Mouse (Mus musculus): ENCODE results near the gene 4931406C07Rik. TPM values are rescaled to one million over a fixed set of nuclear protein-coding genes. Genes with fewer than 3 reads are reported as not detected.
A peak's percentile ranks its signal among the peaks of the same experiment; 100 is the strongest.

4931406C07Rik gene
- total RNA-seq, 2 experiments from 2014 or later = 16.2 to 18.5 TPM

DNA sequence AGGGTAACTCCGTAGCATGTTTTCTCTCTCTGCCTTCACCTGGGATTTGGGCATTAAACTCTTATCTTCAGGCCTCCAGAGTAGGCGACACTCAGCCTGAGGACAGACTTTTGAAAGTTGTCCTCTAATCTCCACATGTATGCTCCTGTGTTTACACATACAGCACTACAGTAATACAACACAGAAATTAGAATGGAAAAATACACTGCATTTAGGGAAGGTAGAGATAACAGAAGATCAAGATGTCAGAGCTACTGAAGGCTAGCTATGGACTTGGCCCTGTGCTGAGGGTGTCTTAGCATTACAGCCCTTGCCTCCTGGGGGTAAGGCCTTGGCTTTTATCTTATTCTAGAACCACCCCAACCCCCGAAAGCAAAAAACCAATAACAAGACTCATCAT lies 17.8 kb downstream of the 4931406C07Rik start:
- no peak for DNase-seq

DNA sequence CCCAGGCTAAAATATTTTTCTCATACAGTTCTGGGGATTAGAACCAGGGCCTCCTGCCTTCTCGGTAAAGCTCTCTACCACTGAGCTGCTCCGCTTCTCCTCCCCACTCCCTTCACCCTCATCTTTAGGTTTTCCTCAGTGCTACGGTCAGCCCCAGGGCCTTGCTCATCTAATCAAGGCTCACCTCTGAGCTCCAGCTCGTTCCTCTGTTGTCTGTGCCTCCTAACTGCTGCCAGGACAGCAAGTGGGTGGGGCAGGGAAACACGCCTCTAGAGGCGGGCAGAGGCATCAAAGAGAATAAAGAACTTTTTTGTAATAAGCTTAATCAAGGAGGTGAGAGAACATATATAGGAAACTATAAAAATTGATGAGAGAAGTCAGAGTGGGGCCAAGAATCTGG lies 18.4 kb downstream of the 4931406C07Rik start:
- DNase-seq = no peak

DNA sequence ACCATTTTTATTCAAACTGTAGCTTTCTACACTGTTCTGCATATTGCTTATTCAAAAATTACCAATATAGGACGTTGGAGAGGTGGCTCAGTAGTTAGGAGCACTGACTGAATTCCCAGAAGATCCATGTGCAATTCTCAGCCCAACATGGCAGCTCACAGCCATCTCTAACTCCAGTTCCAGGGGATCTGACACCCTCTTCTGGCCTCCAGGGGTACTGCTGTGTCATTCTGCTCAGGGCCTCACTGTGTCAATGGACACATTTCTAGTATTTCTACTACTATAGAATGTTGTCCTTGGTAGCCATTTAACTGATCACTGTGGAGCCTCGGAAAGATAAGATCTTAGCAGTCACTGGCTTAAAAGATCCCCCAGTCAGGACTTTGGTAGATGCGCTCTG lies 20.8 kb downstream of the 4931406C07Rik start:
- DNase-seq = no peak

DNA sequence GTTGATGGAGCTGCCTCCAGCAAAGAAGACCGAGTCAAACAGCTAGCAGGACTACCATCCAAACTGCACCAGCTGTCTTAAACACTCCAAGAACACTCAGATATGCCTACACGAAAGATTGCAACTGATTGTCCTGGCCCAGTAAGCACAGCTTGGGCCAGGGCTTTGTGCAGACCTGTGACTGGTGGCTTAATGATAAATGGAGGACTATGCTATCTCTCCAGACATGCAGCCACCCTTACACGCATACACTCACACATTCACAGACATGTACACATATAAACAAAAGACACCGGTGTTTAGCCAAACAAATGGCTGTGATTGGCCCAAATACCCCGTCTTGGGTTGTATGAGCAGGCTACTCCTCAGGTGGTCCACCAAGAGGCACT lies 25.8 kb downstream of the 4931406C07Rik start:
- no peak for DNase-seq

DNA sequence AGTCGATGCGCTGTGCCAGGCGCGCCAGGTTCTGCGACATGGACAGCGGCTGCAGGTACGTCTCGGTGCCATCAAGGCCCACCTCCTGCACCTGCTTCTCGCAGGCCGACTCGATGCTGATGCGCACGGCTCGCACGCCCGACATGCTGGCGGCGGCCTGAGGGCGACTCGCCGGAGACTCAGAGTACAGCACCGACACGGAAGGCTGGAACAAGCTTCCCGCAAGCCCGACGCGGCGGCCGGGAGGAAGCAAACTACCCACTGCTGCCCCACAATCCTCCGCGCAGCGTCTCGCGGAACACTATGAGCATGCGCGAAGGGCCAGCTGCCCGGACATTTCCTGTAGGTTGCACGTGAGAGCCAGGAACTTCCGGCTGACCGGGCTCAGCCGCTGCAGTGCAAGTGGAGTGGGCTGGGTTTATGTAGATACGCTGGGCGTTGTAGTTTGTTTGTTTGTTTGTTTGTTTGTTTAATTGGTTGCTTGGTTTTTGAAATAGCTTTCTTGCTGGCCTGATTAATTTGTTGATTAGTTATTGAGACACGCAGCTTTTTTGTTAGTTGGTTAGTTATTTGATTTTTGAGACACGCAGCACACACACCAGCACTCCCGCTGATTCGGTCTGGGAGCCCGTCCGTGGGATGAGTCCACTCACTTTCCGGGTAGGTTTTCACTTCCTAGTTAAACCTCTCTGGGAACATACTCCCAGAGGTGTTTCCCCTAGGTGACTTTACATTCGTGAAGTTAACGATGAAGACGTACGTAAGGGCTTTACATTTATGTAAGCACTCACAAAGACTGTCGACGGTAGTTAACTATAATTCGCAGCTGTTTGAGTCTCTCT lies 26.4 kb downstream of the 4931406C07Rik start, which contains the start of gene Med17:
Gene Med17 (minus strand): TSS at position 283 of the 842 bp plus-strand sequence.
- peak; percentile 93 to 94 for DNase-seq

DNA sequence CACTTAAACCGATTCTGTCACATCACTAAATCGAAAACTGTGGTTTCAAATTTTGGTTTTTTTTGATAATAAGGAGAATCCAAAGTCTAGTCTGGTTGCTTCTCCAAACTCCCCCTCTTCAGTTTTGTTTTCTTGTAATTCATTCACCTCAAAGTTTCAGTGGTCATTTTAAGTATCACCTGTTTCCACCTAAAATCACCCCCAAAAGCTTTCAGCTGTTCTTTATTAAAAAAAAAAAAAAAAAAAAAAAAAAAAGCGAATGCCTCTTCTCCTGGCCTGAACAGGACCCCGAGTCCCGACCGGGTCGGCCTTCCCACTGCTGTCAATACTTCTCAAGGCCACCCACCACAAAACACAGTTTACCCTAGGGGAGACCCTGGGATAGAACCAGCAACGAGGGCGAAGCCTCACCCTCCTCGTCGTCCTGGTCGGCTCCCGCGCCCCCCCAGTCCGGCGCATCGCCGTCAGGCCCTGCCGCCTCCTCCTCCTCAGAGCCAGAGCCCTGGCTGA lies 27.1 kb downstream of the 4931406C07Rik start:
- no peak for DNase-seq

DNA sequence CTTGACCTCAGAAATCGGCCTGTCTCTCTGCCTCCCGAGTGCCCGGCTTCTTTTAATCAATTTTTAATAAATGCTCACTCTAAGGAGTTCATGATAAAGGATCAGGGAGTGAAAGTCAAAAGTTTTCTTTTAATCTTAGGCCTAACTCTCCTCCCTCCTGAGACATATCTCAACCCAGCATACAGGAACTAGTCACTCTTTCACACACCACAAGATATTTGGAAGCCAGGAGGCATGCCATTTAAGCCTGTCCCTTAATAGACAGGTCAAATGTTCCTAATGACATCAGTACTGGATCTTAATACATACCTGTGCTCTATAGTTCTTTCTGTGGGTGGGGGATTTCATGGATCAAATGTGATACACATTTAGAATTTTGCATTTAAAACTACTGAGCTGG lies 27.9 kb downstream of the 4931406C07Rik start:
- no peak for DNase-seq

DNA sequence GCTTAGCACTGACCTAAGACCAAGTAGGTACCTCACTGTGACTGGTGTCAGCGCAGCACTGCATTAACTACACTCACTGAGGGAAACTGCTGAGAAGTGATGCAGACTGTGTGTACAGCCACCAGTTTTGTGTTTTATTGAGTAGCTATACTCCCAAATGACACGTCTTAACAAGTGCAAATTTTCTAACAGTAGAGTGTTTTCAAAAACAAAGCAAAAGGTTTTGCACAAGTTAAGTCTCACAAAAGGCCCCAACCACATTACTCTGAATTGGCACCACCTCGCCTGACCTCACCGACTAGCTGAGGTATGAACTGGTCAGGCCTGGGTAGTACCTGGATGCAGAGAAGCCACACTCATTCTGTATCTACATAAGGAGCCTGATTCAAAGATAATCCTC lies 29.4 kb downstream of the 4931406C07Rik start:
- DNase-seq = no peak

DNA sequence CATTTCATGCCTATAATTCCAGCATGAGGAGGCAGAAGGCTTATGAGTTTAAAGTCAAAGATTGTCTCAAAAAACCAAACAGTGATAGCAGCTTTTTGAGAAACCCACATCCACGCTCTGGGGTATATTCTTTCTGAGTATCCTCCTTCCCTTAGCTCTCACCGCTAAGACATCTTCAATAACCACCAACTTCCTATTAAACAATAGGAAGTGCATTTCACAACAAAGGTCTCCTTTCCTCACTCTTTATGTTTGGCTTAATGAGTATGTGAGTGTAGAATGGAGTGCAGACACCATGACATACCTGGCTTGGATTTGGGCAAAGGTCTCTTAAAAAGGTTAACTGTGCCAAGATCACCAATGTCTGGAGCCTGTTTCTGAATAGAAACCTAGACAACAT lies 32.3 kb downstream of the 4931406C07Rik start:
- DNase-seq = no peak

DNA sequence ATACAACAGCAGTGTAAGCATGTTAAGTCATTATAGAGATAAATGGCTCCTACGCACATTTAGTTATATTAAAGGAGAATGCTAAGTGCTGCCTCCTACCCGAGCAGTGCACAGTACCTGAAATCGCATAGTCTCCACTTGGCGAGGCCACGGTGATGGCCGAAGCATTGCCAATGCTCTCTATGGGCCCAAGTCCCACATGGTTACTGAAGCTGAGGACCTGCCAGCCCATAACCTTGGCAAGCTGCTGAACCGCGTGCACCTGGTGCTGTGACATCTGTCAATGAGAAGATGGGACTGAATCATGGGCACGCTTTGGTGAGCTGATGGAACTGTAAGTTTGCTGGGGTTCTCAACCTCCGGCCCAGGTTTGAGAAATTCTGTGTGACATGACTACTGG lies 42.8 kb downstream of the 4931406C07Rik start:
- no peak for DNase-seq

DNA sequence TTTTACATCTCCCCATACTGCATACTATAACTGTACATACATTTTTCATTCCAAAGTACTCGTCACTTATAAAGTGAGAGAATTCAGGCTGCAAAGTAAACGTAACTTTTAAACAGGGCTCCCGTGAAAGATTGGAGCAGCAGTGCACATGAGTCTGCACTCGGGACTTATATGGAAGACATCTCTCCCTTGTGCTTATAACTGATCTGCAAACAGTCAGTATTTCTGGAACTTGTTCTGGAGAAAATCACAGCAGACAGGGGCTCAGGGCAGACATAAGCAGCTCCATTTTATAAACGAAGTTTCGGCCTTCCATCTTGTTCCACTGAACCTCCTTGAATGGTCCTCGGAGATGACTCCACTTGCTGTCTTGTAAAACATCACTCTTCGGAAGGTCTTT lies 44.3 kb downstream of the 4931406C07Rik start:
- no peak for DNase-seq

DNA sequence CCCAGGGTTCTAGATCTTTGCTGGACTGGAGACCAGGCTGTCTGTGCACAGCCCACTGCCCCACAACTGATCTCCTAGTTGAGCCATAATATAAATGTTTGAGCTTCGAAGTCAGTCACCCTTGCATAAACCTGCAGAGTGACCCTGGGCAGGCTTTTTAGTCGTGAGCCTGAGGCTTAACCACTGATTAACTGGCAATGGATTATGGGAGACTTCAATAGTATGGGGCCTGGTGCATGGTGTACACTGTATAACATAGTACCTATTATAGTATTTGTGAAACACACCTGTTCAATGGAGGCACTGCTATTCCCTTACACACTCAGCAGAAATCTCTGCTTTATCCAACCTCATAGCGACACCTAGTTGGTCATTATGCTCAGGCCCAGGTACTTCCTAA lies 50.0 kb downstream of the 4931406C07Rik start:
- DNase-seq = no peak

DNA sequence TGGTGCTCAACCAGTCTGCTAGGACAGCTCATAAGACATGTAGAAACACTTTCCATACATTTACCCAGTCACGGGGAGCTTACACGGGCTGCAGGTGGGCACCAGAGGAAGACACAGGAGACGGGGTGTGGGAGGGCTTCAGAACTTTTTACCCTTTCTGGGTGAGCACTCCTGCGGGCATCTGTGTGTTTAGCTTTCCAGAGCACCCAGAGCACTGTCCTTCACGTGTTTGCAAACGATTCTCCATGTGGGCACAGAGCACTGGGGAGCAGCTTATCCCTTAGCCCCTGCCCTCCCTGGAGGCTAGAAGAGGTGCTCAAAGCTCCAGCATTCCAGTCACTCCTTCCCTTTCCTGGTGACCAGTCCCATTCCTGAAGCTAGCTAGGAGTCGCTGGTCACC lies 51.7 kb downstream of the 4931406C07Rik start:
- DNase-seq = no peak

DNA sequence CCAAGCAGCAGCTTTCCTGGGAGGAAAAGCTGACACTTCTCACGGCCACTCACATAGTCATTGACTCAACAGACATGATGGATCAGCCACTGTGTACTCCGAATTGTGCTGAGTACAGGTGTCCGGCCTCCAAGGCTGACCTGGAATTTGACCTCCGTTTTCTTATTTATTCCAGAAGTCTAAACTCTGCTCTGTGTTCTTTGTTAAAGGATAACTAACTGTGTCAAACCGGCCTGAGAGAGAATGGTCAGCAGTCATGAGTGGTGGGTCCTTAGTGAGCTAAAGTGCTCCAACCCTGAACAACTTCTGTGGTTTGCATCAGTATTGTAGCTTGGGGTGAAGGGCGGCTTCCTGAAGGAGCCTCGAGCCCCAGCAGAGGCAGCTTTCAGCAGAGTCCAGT lies 54.1 kb downstream of the 4931406C07Rik start:
- DNase-seq = no peak

DNA sequence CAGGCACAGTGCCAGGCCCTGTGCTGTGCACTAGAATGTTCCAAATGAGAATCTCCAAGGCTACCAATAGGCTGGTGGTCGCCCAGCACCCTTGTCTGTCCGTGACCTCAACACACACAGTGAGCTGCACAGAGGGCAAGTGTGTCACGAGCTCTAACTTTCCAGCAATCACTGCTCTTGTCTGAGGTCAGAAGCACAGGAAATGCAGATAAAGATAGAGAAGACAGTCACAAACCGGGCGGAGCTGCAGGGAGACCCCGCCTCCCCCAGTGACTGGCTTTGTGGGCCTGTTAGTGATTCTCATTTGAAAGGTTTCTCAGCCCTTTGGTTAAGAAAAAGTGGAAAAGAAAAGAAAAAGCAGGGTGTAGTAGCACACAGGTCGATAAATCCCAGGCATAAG lies 55.9 kb downstream of the 4931406C07Rik start:
- DNase-seq = no peak

DNA sequence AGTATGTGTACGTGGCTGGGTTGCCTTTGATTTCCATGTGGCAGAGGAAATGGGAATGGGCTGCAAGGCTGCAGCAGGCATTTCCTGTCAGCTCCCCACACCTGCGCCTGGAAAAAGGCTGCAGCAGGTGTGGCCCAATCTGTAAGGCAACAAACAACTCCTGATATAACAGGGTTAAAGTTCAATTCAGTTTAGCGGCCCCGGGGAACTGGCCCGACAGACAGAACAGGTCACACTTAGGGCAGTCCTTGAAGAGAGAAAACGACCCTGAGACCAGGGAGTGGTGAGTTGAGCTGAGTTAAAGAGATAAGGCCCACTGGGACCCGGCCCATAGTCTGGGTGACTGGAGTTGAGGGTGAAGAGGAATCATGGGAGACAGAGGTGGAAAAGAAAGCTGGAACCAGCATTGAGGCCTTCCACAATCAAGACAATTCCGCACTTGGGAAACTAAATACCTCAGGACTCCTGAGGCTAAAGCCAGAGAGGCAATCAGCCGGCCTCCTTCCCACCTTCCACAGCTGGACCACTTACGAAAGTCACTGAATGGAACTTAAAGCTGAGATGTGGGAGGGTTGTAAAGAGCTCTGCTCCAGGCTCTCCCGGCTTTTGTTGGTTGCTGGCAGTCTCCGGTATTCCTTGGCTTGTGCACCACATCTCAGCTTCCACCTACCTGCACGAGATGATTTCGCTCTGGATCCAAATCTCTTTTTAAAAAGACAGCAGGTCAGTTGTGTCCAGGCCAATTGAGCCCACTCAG lies 60.8 kb downstream of the 4931406C07Rik start:
- no peak for DNase-seq

DNA sequence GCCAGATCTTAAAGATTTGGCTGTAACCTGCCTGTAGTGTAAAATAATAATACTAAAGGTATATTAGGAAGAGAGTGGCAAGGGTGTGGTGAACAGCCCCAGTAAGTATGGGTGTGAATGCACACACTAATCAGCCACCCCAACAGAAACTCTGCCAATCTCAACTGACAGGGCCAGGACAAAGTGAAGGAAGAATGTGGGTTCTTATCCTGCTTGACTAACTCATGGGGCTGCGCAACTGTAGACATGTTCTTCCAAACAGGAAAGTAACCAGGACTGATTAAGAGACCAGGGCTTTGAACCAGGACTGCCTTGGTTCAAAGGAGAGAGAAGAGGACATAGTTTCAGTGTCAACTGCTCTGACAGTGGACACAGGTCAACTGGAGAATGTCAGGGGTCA lies 64.1 kb downstream of the 4931406C07Rik start:
- no peak for DNase-seq

DNA sequence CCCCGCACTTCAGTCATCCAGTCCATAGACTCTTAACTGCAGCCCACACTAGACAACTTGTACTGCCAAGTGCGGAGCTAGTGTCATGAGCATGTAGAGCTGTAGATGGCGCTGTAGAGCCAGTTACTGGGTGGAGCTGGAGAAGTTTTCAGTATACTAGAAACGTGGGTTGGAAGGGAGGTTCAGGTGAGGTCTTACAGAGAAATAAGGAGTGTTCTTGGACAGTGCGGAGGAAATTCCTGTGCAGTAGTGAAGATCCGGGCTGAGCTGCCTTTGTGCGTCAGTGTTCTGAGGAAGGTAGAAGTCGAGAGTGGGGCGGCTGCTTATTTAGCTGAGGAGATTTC lies 64.7 kb downstream of the 4931406C07Rik start:
- peak in 1 of 2 experiments; percentile 26 for DNase-seq

DNA sequence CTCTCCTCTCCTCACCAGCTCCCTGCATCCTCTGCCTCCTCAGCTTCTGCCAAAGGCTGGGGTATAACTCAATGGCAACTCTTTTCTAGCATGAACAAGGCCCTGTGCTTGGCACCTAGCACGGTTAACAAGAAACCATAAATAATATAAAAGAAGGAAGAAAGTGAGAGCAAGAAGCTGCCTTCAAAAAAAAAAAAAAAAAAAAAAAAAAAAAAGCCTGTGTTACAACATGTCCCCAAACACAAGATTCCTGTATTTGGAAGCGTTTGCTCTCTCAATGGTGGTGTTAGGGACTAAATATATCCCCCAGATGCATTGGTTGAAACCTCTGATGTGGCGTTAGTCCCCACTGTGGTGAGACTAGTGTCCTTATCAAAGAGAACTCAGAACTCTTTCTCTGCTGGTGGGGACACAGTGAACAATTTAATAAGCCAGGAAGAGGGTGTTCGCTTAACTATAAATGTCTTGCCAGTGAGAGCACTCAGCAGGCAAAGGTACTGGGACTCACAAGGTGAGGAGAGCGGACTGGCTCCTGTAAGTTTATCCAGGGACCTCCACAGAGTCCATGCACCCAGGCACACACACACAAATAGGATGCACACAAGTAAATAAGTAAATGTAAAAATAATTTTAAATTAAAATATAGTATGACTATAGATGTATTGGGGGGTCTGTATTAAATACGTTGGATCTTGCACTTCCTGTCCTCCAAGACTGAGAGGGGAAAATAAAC lies 65.2 kb downstream of the 4931406C07Rik start:
- DNase-seq = no peak

DNA sequence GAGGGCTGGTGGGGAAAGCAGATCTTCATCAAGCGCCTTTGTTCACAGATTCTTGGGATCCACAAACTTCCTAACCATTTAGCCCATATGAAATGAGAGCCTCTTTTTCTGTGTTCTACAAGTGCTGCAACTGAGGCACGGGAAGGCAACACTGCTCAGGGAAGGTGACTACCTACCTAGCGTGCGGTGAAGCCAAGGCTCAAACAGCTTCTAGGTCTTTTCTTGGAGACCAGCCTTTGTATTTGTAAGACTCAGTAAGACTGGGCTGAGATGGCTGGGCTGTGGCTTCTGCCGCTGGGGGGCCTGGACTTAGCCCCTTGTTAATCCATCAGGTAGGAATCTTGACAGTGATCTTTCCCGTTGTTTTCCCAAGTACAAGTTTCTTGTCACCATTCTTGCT lies 66.2 kb downstream of the 4931406C07Rik start:
- no peak for DNase-seq

DNA sequence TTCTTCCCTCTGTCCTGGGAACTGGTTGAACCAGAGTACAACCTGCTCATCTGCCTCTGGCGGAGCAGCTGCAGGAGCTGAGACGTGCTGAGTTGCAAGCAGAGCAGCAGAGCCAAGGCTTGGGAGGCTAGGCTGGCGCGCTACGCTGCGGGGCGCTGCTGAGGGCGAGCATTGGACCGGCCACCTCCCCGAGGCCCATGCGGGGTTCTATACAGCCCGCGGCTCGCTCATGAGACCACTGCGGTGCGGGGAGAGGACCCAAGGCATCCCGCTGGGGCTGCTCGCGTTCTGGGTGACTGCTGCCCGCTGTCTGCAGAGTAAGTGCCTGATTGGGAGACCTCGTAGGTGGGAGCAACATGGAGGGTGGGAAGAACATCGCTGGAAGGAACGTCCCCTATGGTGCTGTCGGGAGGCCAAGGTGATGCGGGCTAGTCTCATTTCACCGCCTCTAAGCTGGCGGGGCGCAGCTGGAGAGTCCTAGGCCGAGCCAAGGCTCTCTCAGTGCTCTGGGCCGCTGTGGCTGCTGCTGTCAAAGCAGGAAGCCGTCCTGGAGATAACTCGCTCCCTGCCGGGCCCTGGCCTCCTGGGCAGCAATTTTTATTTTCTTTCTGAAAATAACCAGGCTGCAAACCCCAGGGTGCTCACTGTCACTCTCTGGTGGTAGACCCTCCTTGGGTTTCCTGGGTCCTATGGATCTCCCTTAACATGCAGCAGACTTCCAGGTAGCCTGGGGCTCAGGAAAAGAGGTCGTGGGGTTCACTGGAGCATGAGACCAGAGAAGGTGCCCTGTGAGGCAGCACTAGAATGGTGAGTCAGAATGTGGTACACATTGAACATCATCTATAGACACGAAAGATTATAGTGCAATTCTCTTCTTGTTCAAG lies 67.0 kb downstream of the 4931406C07Rik start, which contains the start of gene Vstm5:
Gene Vstm5 (plus strand): TSS at position 4 of the 884 bp plus-strand sequence.
- peak; percentile 23 to 38 for DNase-seq
